Mouse (Mus musculus) layer of hippocampus, adult 2 months (tissue): Measurements from ENCODE around the gene Gm8020. TPM values are rescaled to one million over a fixed set of nuclear protein-coding genes. Genes with fewer than 3 reads are reported as not detected.
A peak's percentile ranks its signal among the peaks of the same experiment; 100 is the strongest.
"Not testable (repeated sequence)": the region's sequence is repeated elsewhere in the genome, so short reads cannot be mapped to it uniquely, and the experiment has no call there.

ENCODE experiments used
- DNase-seq, 2 experiments: peaks; one replicate each; pipeline ENCODE4 v3.0.0; 2022; ENCODE audit warnings: low spot score in 2 of 2
- H3K27ac ChIP-seq: fragments of 200-600 bp; 2 replicates; pipeline ENCODE4 v1.8.1; 2022
- H3K4me3 ChIP-seq: fragments of 200-600 bp; 2 replicates; pipeline ENCODE4 v1.8.1; 2022; ENCODE audit warnings: mild to moderate bottlenecking
- CTCF ChIP-seq: fragments of 200-600 bp; conservative IDR thresholded peaks from 2 replicates; pipeline ENCODE4 v1.8.1; 2022; ENCODE audit warnings: antibody characterized with exemption, mild to moderate bottlenecking, moderate library complexity
- long read RNA-seq, 2 experiments: library from polyadenylated mRNA; stranded (forward); transcript quantifications; one replicate each; pipeline ENCODE4 v2.0.0; 2021; ENCODE audit warnings: borderline mapping rate in 2 of 2
- total RNA-seq, 2 experiments: library from RNA; stranded (reverse); gene quantifications; 2 replicates each; pipeline ENCODE4 v1.2.3; 2021

Gm8020 gene
- not detected for total RNA-seq
- long read RNA-seq, experiment 1, result 0 reads
- long read RNA-seq, experiment 2, result 0 reads

GRCm38 (mm10) chr14:42502249-42502648 lies at the start of gene Gm8020:
Gene Gm8020 (minus strand): TSS chr14:42502349.
- H3K4me3 ChIP-seq, DNase-seq, H3K27ac ChIP-seq: not testable (repeated sequence)

- DNase-seq, result peak in 1 of 2 experiments; percentile 15
- H3K4me3 ChIP-seq, result peak overlapping the region; percentile 33; the same call in 1 of the 2 replicates
- not testable (repeated sequence) for H3K27ac ChIP-seq
- TF ChIP-seq CTCF, result peak; percentile 38; the same call in 1 of the 2 replicates
These were observed 41.1 kb upstream of the Gm8020 start for GRCm38 (mm10) chr14:42543170-42543701.

GRCm38 (mm10) chr14:42542316-42543169 lies 40.4 kb upstream of the Gm8020 start:
- DNase-seq, H3K4me3 ChIP-seq, H3K27ac ChIP-seq: not testable (repeated sequence)

- not testable (repeated sequence) for H3K27ac ChIP-seq, H3K4me3 ChIP-seq, DNase-seq
These were observed 22.0 kb upstream of the Gm8020 start, which contains the start of gene Gm8024 for GRCm38 (mm10) chr14:42524182-42524581. Gene Gm8024 (minus strand): TSS chr14:42524282.

GRCm38 (mm10) chr14:42463581-42463980 lies 38.6 kb downstream of the Gm8020 start, which contains the start of gene Gm8011:
Gene Gm8011 (plus strand): TSS chr14:42463881.
- H3K4me3 ChIP-seq, DNase-seq, H3K27ac ChIP-seq: not testable (repeated sequence)

Other genes with a start within 250 kb of the Gm8020 start
- not detected for gene Gm17026, start 242.3 kb downstream of the Gm8020 start, total RNA-seq
- gene Gm9611, start 205.0 kb downstream of the Gm8020 start, total RNA-seq, result not detected
- gene Gm7995, start 192.1 kb downstream of the Gm8020 start, total RNA-seq, result not detected
- not detected for gene Gm8005, start 62.7 kb downstream of the Gm8020 start, total RNA-seq
- gene Gm8011, start 38.5 kb downstream of the Gm8020 start, total RNA-seq, result not detected
- not detected for gene Gm8024, start 21.9 kb upstream of the Gm8020 start, total RNA-seq
- not detected for gene Gm17124, start 97.5 kb upstream of the Gm8020 start, total RNA-seq
- not detected for gene Gm3633, start 139.6 kb upstream of the Gm8020 start, total RNA-seq
- not detected for gene Gm10378, start 153.6 kb upstream of the Gm8020 start, total RNA-seq